Mouse (Mus musculus) bone marrow, adult 2 months (tissue): ENCODE results near the gene Cped1. TPM values are rescaled to one million over a fixed set of nuclear protein-coding genes. Genes with fewer than 3 reads are reported as not detected.

Experiments used
- H3K27ac ChIP-seq: fragments of 200-500 bp; 2 replicates; pipeline ENCODE4 v1.5.1; 2012; ENCODE audit warnings: low read depth, mild to moderate bottlenecking, control low read depth, inconsistent platforms, low read length; ENCODE audit not compliant: control insufficient read depth, poor library complexity, insufficient read depth
- H3K4me1 ChIP-seq: fragments of 200-500 bp; 2 replicates; pipeline ENCODE4 v1.6.1; 2011; ENCODE audit warnings: low read length; ENCODE audit not compliant: control insufficient read depth, insufficient read depth
- H3K4me3 ChIP-seq: fragments of 200-500 bp; replicated peaks from 2 replicates; pipeline ENCODE3; 2011; ENCODE audit warnings: mild to moderate bottlenecking, low read depth, low read length, control low read depth; ENCODE audit not compliant: control insufficient read depth
- CTCF ChIP-seq: fragments of 200-500 bp; IDR thresholded peaks from 2 replicates; pipeline ENCODE4 v1.5.1; 2011; ENCODE audit warnings: low read length, control low read depth; ENCODE audit not compliant: control insufficient read depth, insufficient read depth
- POLR2A ChIP-seq: fragments of 200-500 bp; IDR thresholded peaks from 2 replicates; pipeline ENCODE4 v1.6.1; 2011; ENCODE audit warnings: low read depth, mild to moderate bottlenecking, control low read depth, low read length, borderline replicate concordance; ENCODE audit not compliant: control insufficient read depth
- WGBS: fragments of 180-500 bp; shearing (Covaris S2); methylation state at CpG from one replicate; pipeline ENCODE4 v1.1.7; 2018; 5-methylcytosine and 5-hydroxymethylcytosine counted together
- polyA plus RNA-seq: library from polyadenylated mRNA; stranded (reverse); fragments of >200 nt; gene quantifications from 2 replicates; pipeline ENCODE4 v1.2.4, GENCODE M21; 2011; ENCODE audit warnings: low replicate concordance; ENCODE audit not compliant: missing spikeins, insufficient read depth, insufficient read length

The Cped1 gene
- polyA plus RNA-seq, 1 experiment = 5.3 TPM

DNA sequence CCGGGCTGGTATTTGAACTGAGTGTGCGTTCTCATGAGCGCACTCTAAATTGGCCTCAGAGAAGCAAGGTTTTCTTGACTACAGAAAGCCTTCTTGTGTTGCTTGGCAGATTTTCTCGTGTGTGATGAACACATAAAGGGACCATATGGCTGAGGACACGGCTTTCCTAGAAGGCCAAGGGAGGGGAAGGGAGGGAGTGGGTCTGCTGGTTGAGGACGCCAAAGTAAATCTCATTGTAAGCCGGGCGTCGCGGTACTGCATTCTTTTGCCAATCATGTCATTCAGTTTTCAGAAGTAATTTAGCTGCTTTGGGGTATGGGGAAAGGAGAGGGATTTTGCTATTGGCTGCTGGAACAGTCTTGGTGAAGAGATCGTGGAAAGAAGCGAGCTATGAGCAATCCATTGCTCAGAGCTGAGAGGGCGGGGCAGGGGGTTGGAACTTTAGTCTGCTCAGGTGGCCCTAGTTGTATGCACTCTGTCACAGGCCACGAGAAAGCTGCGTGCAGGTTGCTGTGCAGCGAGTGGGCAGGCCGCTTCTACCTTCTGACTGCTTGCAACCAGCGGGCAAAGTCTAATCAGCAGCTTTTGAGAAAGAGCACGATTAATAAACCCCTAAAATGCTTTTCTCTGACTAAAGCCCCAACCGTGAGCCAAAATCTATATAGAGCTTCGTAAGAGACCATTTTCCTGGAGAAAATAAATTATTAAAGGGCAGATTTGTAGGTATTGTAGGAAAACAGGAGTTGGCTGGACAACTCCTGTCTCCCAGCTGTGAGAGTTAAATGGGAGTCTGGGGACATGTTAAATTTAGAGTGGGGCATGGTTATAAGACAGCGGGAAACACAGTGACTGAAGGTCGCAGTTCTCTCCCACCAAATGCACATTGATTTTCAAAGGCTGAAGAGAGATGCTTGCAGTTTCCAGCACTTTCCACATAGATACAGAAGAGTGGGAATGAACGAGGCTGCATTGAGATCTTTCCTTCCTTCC is 203.9 kb downstream of the Cped1 start:
- no peak for TF ChIP-seq POLR2A
- Histone ChIP-seq H3K4me1 (no peaks in the 10 kb centered on the region), H3K27ac (no peak overlapping the region), H3K4me3 (no peak overlapping the region)
- WGBS = 84% methylated on average over 24 of the region's 24 CpGs

DNA sequence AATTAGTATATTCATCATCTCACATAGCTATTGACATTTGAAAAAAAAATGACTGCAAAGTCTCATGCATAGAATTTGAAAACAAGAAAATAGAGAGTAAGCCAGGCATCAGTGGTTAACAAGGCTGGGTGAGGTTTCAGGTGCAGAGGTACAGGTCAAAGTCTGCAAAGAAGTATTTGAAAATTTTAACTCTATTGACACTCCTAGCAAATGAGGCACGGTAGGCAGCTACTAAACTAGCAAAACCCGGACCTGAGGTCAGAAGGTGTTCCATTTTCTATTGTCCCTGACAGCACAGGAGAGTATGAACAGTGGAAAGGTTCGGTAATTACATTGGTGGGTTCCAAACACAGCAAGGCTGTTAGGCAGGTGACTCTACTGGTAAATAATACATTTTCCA is 212.9 kb downstream of the Cped1 start:
- TF ChIP-seq POLR2A (no peak), CTCF (no peak)
- 82% methylated on average over 3 of the region's 3 CpGs for WGBS
- Histone ChIP-seq H3K27ac (no peak overlapping the region), H3K4me1 (no peaks in the 10 kb centered on the region), H3K4me3 (no peak overlapping the region)

DNA sequence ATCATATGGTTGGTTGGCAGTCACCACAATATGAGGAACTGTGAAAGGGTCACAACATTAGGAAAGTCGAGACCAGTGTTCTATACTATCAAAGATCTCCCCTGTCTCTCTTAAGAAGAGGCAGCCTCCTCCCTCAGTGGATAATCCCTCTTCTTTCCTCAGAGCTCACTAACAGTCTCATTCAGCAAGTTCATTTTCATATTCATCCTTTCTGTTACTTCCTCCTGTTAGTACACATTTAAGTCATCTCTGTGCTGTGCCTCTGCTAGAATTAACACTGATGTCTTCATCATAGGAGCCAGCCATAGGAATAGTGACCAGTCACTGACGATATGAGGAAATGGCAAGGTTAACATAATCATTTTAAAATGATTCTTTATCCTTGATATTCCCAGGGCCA is 213.8 kb downstream of the Cped1 start:
- TF ChIP-seq CTCF = no peak
- TF ChIP-seq POLR2A = no peak
- no peaks in the 10 kb centered on the region for H3K4me1 ChIP-seq
- no peak overlapping the region for H3K27ac ChIP-seq
- 63% methylated on average over 2 of the region's 2 CpGs for WGBS
- H3K4me3 ChIP-seq = no peak overlapping the region

DNA sequence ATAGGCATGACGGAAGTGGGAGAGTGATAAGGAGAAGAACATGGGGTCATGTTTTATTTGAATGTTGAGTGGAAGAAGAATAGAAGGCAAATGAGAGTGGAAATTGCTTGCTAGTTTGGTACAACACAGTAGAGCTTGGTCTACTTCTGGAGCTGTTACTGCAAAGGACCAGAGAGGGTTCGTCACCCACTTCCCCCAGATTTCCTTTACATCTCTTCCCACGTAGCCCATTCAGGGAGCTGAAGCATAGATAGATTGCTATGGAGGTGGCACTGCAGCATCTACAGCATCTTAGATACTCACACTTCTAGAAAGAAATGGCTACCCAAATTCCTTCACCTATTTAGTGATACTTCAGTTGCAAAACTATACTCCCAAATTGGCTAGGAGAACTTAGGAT is 214.4 kb downstream of the Cped1 start:
- Histone ChIP-seq H3K4me3 (no peak overlapping the region), H3K4me1 (no peaks in the 10 kb centered on the region), H3K27ac (no peak overlapping the region)
- TF ChIP-seq CTCF (no peak), POLR2A (no peak)
- 68% methylated on average over 3 of the region's 3 CpGs for WGBS

DNA sequence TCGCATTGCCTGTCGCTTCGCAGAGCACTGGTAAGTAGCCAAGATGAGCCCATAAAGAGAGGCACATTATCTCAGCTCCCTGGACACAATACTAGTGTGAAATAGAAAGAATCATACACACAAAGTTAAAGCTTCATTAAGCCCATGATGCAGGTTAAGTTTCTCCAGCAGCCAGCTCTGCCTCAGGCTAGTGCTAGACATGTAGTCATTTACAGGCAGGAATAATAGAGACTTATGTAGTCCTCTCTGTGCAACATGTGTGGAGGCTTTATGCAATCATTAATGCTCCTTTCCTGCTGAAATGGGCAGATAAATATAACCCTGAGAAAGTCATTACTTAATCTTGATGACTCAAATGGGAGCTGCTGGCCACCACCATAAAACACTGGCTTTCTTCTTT is 216.2 kb downstream of the Cped1 start:
- 95% methylated on average over 3 of the region's 3 CpGs for WGBS
- Histone ChIP-seq H3K27ac (no peak overlapping the region), H3K4me1 (no peaks in the 10 kb centered on the region), H3K4me3 (no peak overlapping the region)
- TF ChIP-seq POLR2A = no peak
- no peak for TF ChIP-seq CTCF

DNA sequence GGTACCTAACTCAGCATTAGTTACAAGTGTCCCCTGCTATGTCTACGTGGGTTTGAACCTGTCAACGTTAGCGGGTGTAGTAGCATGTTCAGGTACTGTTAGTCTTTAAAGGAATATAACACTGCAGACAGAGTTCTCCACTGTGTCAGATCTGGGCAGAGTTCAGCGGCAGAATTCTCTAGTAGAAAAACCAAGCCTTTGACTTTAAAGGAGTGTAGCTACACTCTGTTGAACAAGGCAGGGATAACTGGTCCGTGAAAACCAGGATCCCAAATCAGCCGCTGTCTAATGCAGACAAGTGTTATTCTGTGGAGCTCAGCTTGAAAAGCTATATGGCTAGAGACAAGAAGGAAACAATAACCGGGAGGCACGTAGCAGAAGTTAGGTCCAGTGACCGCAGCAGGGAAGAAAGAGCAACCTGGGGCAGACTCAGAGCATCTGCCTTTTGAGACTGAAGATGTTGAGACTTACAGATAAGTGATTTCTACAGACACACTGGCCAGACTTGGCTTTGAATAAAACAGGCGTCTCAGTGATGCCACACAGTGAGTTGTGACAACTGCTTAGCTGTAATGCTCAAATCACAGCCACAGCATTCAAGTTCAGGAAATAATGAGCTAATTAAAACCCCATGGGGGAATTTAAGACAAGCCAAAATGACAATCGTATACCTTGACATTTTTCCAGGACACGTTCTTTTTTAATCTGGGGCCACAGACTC is 219.5 kb downstream of the Cped1 start:
- Histone ChIP-seq H3K27ac (no peak overlapping the region), H3K4me3 (no peak overlapping the region), H3K4me1 (no peaks in the 10 kb centered on the region)
- TF ChIP-seq CTCF (no peak), POLR2A (no peak)
- WGBS = 83% methylated on average over 12 of the region's 12 CpGs

DNA sequence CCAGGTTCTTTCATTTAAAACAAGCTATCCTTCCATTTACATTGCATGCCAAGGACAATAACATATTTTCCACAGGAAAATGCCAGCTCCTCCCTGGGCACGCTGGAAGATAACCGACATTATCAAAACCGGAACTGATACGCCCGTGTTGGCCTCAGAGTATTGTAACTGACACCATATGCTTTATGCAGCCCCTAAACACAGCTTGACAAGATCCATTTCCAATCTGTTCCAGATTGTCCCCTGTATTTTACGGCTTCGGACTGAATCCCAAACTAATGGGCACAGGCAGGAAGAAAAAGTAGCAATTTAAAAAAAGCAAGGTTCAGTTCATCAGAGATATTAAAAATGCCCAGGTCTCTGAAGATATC is 220.0 kb downstream of the Cped1 start:
- no peak overlapping the region for H3K4me3 ChIP-seq
- H3K4me1 ChIP-seq = no peaks in the 10 kb centered on the region
- no peak for TF ChIP-seq CTCF
- 85% methylated on average over 7 of the region's 7 CpGs for WGBS
- H3K27ac ChIP-seq = no peak overlapping the region

DNA sequence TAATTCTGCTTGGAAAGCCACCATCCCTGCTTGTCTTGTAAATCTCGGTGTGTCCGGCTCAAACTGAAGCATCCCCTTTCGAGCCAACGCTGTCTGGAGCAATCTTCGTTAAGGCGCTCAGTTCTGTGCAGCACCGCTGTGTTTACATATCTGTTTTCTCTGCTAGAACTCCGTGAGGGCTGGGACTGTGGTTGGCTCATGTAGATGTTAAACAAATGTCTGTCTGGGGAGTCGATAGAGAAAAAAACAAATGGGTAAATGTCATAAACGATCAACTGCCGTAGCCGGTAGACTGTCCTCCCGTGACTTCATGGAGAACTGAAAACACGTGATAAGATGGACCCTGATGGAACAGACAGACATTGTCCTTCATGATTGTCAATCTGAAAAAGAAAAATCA is 220.5 kb downstream of the Cped1 start:
- Histone ChIP-seq H3K27ac (no peak overlapping the region), H3K4me1 (no peaks in the 10 kb centered on the region), H3K4me3 (no peak overlapping the region)
- TF ChIP-seq POLR2A = no peak
- no peak for TF ChIP-seq CTCF
- 85% methylated on average over 14 of the region's 14 CpGs for WGBS
